Mouse (Mus musculus) intestine, embryonic 15.5 days (tissue): ENCODE measurements around the gene Dbndd1. TPM values are rescaled to one million over a fixed set of nuclear protein-coding genes. Genes with fewer than 3 reads are reported as not detected.
"Not testable (repeated sequence)": the region's sequence is repeated elsewhere in the genome, so short reads cannot be mapped to it uniquely, and the experiment has no call there.

Experiments
- ATAC-seq: fragments of 200-750 bp; cut with Nextera tagmentation; 2 replicates; pipeline ENCODE4 v1.8.0; 2017; ENCODE audit warnings: moderate TSS enrichment, moderate library complexity
- H3K27ac ChIP-seq: fragments of 300-500 bp; sonication (generic); 2 replicates; pipeline ENCODE4 v1.5.1; 2015; ENCODE audit warnings: mild to moderate bottlenecking, inconsistent platforms
- H3K27me3 ChIP-seq: fragments of 300-500 bp; sonication (generic); replicated peaks from 2 replicates; pipeline ENCODE4 v1.6.1; 2015; ENCODE audit warnings: inconsistent platforms
- H3K36me3 ChIP-seq: fragments of 300-500 bp; sonication (generic); 2 replicates; pipeline ENCODE4 v1.6.1; 2015; ENCODE audit warnings: inconsistent platforms
- H3K4me1 ChIP-seq: fragments of 300-500 bp; sonication (generic); replicated peaks from 2 replicates; pipeline ENCODE4 v1.6.1; 2015; ENCODE audit warnings: inconsistent platforms
- H3K4me2 ChIP-seq: fragments of 300-500 bp; sonication (generic); replicated peaks from 2 replicates; pipeline ENCODE4 v1.6.1; 2015; ENCODE audit warnings: mild to moderate bottlenecking, inconsistent platforms
- H3K4me3 ChIP-seq: fragments of 300-500 bp; sonication (generic); replicated peaks from 2 replicates; pipeline ENCODE4 v1.5.1; 2015; ENCODE audit warnings: inconsistent platforms
- H3K9ac ChIP-seq: fragments of 300-500 bp; sonication (generic); 2 replicates; pipeline ENCODE4 v1.6.1; 2015; ENCODE audit warnings: inconsistent platforms
- H3K9me3 ChIP-seq: fragments of 300-500 bp; sonication (generic); 2 replicates; pipeline ENCODE4 v1.6.1; 2016; ENCODE audit warnings: inconsistent platforms
- WGBS: fragments of 180-500 bp; shearing (Covaris S2); methylation state at CpG from one replicate; pipeline ENCODE4 v1.1.7; 2015; 5-methylcytosine and 5-hydroxymethylcytosine counted together
- polyA plus RNA-seq: library from polyadenylated mRNA; unstranded; fragments of >200 nt; fragmentation: Nextera tagmentation; extraction: Ambion mirVana; gene quantifications from 2 replicates; pipeline ENCODE4 v1.2.1, GENCODE M21; 2015

Gene Dbndd1
- 2.6 and 2.7 TPM in 2 replicates for polyA plus RNA-seq

DNA sequence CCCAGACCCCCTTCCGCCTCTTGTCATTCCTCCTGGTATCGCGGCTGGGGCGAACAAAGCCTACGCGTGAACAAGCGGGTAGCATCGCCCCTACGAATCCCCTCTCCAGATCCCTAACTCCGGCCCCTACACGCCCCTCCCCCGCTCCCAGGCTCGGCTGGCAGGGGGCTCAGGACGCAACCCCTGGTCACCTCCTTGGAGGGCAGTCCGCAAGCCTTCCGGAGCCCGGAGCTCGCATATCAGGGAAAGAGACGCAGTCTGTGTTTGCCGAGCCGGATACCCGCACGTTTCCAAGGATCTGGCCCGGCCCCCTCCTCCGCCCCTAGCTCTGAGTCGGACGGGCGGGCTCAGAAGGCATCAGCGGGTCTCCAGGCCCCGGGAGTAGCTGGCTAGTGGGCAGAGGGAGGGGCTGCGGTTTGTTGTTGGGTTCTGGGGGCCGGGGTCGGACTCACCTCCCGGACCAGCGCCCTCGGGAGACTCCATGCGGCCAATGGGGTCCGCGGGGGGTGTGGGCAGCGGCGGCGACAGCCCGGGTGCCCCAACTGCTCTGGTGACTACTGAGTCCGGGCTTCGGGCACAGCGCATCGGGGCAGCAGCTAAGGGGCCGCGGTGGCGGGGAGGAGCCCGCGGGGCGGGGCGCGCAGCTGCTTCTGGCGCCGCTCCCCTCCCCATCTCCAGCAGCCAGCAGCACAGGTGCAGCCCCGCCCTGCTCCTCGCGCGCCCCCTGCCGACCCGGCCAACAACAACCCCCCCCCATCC is at the start of gene Dbndd1:
Dbndd1 (minus strand) TSS at position 683 of the 759 bp plus-strand sequence.
- Histone ChIP-seq H3K9ac (peak within 1 kb of the TSS; percentile 54), H3K9me3 (no peaks in the 10 kb centered on the region), H3K4me3 (peak within 1 kb of the TSS; percentile 66), H3K4me2 (peak within 1 kb of the TSS; percentile 100), H3K27ac (peak within 1 kb of the TSS; percentile 14; the same call in 1 of the 2 replicates), H3K27me3 (peaks cover 44% of the 10 kb centered on the region), H3K36me3 (no peaks in the 10 kb centered on the region), H3K4me1 (peaks cover 20% of the 10 kb centered on the region)
- WGBS: 1% methylated on average over 59 of the region's 63 CpGs
- peak; percentile 24; the same call in 1 of the 2 replicates for ATAC-seq

DNA sequence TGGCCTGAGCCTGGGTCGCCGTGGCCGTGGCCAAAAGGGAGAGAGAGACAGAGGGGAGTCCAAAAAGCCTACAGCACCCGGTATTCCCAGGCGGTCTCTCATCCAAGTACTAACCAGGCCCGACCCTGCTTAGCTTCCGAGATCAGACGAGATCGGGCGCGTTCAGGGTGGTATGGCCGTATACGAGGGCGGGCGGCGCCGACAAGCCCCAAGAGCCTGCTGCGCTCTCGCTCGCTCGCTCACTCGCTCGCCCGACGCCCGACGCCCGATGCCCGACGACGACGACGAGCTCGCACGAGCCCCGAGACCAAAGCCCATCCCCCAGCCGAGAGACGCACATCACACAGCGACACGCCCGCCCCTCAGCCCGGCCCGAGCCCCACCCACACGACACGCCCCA is 49.0 kb upstream of the Dbndd1 start:
- not testable (repeated sequence) for H3K4me3 ChIP-seq, H3K36me3 ChIP-seq, H3K4me2 ChIP-seq, H3K4me1 ChIP-seq, H3K27me3 ChIP-seq, H3K9ac ChIP-seq, H3K9me3 ChIP-seq, H3K27ac ChIP-seq, ATAC-seq
- WGBS: no CpG with 5 or more reads among the region's 45 CpGs

DNA sequence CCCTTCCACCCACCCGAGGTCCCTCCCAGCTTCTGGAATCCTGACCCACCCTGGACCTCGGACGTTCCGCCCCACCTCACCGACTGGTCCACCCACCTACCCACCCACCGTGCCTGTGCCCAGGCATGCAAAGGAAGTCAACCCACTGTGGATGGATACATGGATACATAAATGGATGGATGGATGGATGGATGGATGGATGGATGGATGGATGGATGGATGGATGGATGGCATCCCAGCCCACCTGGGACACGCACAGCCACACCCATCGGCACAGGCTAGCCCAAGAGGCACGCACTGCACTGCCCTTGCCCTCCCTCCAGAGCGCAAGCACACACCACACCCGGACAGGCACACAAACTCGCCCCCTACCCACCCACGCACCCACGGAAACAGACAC is 22.4 kb upstream of the Dbndd1 start:
- H3K27ac ChIP-seq, H3K9ac ChIP-seq, H3K4me1 ChIP-seq, H3K4me2 ChIP-seq, H3K9me3 ChIP-seq, H3K27me3 ChIP-seq, H3K4me3 ChIP-seq, ATAC-seq: not testable (repeated sequence)
- 72% methylated on average over 7 of the region's 14 CpGs for WGBS
- H3K36me3 ChIP-seq: peaks cover 27% of the 10 kb centered on the region

DNA sequence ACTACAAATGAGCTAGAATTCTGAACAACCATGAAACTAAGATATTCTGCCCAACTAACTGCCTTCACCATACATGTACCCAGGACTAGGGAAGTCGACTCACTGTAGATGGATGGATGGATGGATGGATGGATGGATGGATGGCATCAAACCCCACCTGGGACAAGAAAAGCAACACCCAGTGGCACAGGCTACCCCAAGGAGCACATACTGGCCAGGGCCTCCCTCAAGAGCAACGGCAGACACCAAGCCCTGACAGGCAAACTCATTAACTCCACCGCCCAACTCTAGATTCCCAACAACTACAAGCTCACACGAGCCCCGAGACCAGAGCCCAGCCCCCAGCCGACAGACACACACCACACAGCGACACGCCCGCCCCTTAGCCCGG is 21.7 kb upstream of the Dbndd1 start:
- Histone ChIP-seq H3K36me3 (peaks cover 32% of the 10 kb centered on the region), H3K4me1 (no peaks in the 10 kb centered on the region), H3K27ac (no peak overlapping the region), H3K4me2 (no peak overlapping the region), H3K27me3 (0 out of 2 replicates have a peak, but pooled peaks cover 4% of the 10 kb centered on the region), H3K4me3 (no peak overlapping the region), H3K9ac (no peak overlapping the region), H3K9me3 (no peaks in the 10 kb centered on the region)
- WGBS: 30% methylated on average over 6 of the region's 10 CpGs
- ATAC-seq: peak; percentile 31; the same call in 1 of the 2 replicates

DNA sequence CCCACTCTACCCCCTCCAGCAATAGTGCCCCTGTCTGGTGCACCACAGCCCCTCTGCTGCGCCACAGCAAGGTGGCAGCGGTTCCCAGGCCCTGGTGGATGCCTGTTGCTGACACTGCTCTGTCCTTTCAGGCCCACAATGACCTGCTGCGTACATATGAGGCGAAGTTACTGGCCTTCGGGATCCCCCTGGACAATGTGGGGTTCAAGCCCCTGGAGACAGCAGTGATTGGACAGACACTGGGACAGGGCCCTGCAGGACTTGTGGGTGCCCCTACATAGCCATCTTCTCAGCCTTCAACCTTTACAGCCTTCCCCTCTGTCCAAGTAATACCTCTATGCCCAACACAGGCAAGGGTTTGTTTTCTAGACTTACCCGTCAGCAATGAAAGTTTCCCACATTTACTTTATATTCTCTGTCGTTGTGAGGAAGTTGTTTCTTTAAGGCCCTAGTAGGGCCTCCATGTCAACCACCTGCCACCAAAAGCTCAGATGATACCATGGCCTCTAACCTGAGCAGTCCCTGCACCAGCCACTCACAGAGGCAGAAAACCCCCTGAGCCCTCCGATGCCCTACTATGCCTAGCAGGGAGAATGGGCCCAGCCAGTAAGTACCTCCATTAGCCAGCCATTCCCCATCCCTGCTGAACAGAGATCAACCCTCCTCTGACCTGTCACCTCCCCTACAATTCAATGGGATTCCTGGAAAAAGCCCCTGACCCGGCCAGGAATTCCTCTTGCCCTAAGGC is 21.2 kb upstream of the Dbndd1 start:
- 83% methylated on average over 9 of the region's 9 CpGs for WGBS
- Histone ChIP-seq H3K9ac (no peak overlapping the region), H3K27me3 (0 out of 2 replicates have a peak, but pooled peaks cover 4% of the 10 kb centered on the region), H3K36me3 (peaks cover 35% of the 10 kb centered on the region), H3K4me1 (no peaks in the 10 kb centered on the region), H3K4me2 (no peak overlapping the region), H3K4me3 (no peak overlapping the region), H3K27ac (no peak overlapping the region), H3K9me3 (no peaks in the 10 kb centered on the region)
- 0 out of 2 replicates have a peak, but pooled peaks have one; percentile 4 for ATAC-seq

DNA sequence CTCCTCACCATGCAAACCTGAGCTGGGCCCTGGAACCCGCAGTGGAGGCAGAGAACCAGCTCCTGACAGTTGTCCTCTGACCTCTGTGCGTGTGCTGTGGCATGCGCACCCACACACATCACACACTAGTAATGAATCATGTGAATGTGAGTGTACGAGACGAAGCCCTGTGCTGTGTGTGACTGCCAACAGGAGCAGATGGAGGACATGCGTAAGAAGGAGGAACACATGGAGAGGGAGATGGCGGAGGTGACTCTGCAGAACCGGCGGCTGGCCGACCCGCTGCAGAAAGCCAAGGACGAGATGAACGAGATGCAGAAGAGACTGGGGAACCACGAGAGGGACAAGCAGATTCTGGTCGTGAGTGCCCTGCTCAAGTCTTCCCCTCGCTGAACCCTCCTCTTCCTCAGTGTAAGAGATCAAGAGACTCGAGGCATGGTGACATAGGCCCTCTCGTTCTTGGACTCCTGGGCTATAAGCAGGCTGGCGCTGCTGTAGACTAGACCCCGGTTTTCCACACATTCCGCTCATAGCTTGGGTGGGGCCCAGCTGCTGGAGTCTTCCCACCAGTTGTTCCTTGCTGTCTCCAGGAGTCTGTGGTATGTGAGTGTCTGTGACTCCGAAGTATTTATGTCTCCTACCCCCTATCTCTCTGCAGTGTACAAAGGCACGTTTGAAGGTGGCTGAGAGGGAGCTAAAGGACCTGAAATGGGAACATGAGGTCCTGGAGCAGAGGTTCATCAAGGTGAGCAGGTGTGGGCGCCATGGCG is 12.6 kb upstream of the Dbndd1 start:
- ATAC-seq: no peak
- Histone ChIP-seq H3K27ac (no peak overlapping the region), H3K27me3 (no peaks in the 10 kb centered on the region), H3K9ac (no peak overlapping the region), H3K9me3 (no peaks in the 10 kb centered on the region), H3K36me3 (peaks cover 61% of the 10 kb centered on the region), H3K4me2 (no peak overlapping the region), H3K4me3 (no peak overlapping the region), H3K4me1 (no peaks in the 10 kb centered on the region)
- 88% methylated on average over 25 of the region's 25 CpGs for WGBS

DNA sequence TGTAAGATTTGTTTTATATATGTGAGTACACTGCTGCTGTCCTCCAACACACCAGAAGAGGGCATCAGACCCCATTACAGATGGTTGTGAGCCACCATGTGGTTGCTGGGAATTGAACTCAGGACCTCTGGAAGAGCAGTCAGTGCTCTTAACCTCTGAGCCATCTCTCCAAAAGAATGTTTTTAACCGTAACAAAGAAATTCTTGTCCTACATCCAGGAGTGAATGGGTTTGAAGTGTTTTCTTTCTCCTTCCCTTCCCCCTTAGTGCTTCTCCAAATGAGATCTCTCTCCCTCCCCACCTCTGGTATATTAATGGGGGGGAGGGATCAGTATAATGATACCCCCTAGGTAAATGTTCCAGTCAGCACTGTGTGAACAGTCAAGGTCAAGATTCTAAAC is 4.8 kb upstream of the Dbndd1 start:
- not testable (repeated sequence) for ATAC-seq, H3K4me2 ChIP-seq, H3K27ac ChIP-seq, H3K4me3 ChIP-seq, H3K9me3 ChIP-seq, H3K9ac ChIP-seq
- peaks cover 12% of the 10 kb centered on the region for H3K4me1 ChIP-seq
- peaks cover 17% of the 10 kb centered on the region for H3K27me3 ChIP-seq
- H3K36me3 ChIP-seq: peaks cover 19% of the 10 kb centered on the region
- WGBS: 97% methylated on average over 1 of the region's 1 CpGs

DNA sequence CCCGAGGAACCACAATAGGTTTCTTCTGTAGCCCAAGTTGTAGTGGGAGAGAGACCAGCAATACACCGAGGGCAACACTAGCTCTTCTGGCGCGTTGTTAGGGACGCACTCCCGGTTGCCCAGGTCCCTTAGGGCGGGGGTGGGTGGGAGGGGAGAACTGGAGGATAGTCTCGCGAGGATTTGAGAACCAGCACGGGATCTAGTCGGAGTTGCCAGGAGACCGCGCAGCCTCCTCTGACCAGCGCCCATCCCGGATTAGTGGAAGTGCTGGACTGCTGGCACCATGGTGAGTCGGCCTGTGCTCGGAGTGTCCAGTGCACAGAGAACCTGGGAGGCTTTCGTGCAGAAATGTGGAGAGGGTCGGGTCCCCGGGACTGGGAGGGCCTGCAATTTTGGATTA is 3.4 kb upstream of the Dbndd1 start, which contains the start of gene Gas8:
Gas8 (plus strand) TSS at position 168 of the 400 bp plus-strand sequence.
- H3K27ac ChIP-seq: no peak within 1 kb of the TSS; the same call in 1 of the 2 replicates
- H3K4me1 ChIP-seq: peaks cover 20% of the 10 kb centered on the region
- H3K4me3 ChIP-seq: peak within 1 kb of the TSS; percentile 79
- H3K4me2 ChIP-seq: peak within 1 kb of the TSS; percentile 83
- H3K9ac ChIP-seq: peak within 1 kb of the TSS; percentile 75
- peak; percentile 97 for ATAC-seq
- under 1% methylated on average over 20 of the region's 20 CpGs for WGBS
- H3K36me3 ChIP-seq: peaks cover 9% of the 10 kb centered on the region
- H3K9me3 ChIP-seq: no peaks in the 10 kb centered on the region
- peaks cover 30% of the 10 kb centered on the region for H3K27me3 ChIP-seq

DNA sequence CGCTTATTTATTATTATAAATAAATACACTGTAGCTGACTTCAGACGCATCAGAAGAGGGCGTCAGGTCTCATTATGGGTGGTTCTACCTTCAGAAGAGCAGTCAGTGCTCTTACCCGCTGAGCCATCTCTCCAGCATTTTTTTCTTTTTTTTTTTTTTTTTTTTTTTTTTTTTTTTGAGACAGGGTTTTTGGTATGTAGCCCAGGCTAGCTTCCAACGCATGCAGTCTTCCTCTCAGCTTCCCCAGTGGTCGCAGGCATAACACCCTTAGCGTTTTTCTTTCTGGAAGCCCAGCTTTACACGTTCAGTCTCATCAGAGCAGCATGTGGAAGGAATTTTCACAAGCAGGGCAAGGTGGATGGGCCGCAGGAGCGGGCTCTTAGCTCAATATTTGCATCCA is 2.9 kb upstream of the Dbndd1 start:
- no peak for ATAC-seq
- peak overlapping the region; percentile 83 for H3K4me2 ChIP-seq
- H3K27me3 ChIP-seq: peaks cover 34% of the 10 kb centered on the region
- H3K9ac ChIP-seq: no peak overlapping the region
- H3K9me3 ChIP-seq: no peaks in the 10 kb centered on the region
- peaks cover 20% of the 10 kb centered on the region for H3K4me1 ChIP-seq
- WGBS: 33% methylated on average over 10 of the region's 10 CpGs
- H3K4me3 ChIP-seq: peak overlapping the region; percentile 79
- peaks cover 5% of the 10 kb centered on the region; the same call in 1 of the 2 replicates for H3K36me3 ChIP-seq
- no peak overlapping the region for H3K27ac ChIP-seq

DNA sequence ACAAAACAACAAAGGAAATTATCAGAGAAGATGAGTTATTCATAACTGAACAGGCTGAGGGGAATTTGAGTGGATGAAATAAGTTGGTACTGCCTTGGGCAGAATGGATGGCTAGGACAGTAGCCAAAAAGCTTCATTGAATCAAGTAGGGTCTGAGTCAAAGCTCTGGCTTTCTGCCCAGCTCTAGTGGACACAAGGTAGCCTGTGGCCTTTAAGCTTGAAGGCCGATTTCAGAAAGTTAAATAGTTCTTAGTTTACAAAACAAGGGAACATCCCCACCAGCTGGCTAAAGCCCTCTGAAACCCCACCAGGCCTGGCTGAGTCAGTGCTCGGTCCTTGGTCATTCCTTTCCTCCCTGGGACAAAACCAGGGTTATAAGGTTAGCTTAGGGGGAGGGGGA is 1.3 kb upstream of the Dbndd1 start:
- H3K4me3 ChIP-seq: no peak overlapping the region
- H3K4me2 ChIP-seq: no peak overlapping the region
- peaks cover 44% of the 10 kb centered on the region for H3K27me3 ChIP-seq
- peaks cover 20% of the 10 kb centered on the region for H3K4me1 ChIP-seq
- 49% methylated on average over 2 of the region's 2 CpGs for WGBS
- no peaks in the 10 kb centered on the region for H3K9me3 ChIP-seq
- no peak for ATAC-seq
- H3K9ac ChIP-seq: no peak overlapping the region
- no peaks in the 10 kb centered on the region for H3K36me3 ChIP-seq
- no peak overlapping the region for H3K27ac ChIP-seq

DNA sequence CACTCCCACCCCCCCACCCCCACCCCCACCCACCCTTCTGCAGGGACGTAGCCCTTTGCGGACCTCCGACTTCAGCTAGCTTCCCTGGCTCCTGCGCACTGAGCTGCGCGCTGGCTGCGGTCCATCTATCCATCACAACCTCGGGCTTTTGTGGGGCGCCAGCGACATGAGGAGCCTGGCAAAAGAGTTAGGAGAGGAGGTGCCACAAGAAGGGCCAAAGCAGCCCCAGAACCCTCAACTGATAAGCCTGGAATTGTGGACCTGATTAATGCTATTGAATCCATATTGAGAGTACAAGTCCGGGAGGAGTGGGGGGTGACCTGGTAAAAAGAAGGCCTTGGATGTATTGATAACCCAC is 256 bp upstream of the Dbndd1 start:
- Histone ChIP-seq H3K4me3 (peak overlapping the region; percentile 66), H3K9me3 (no peaks in the 10 kb centered on the region), H3K27ac (no peak overlapping the region), H3K9ac (no peak overlapping the region), H3K36me3 (no peaks in the 10 kb centered on the region), H3K4me1 (peaks cover 20% of the 10 kb centered on the region), H3K4me2 (peak overlapping the region; percentile 100), H3K27me3 (peaks cover 44% of the 10 kb centered on the region)
- 2% methylated on average over 11 of the region's 11 CpGs for WGBS
- ATAC-seq: no peak

DNA sequence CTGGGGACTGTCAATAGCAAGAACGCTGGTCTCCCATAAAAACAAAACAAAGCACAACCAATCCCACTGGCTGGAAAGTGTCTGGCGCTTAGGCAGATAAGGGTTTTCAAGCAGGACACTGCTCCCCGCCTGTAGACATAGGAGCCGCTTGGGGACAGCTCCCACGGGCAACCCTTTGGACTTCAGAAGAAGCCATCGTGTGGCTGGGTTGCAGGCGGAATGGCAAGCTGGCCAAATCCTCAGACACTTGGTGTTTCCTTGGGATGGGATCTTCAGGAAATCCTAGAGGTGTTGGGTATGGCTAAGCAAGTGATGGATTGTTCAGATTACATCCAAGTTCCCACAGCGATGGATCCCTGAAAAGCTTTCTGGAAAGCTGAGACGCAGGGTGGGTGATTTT is 1.1 kb downstream of the Dbndd1 start:
- peaks cover 14% of the 10 kb centered on the region for H3K4me1 ChIP-seq
- no peaks in the 10 kb centered on the region for H3K36me3 ChIP-seq
- peaks cover 44% of the 10 kb centered on the region for H3K27me3 ChIP-seq
- no peak overlapping the region for H3K27ac ChIP-seq
- H3K9ac ChIP-seq: no peak overlapping the region
- H3K4me2 ChIP-seq: peak overlapping the region; percentile 100
- no peaks in the 10 kb centered on the region for H3K9me3 ChIP-seq
- ATAC-seq: no peak
- H3K4me3 ChIP-seq: peak overlapping the region; percentile 66
- 3% methylated on average over 9 of the region's 9 CpGs for WGBS
